Mouse (Mus musculus): ENCODE results near the gene Dpm3.

- TF ChIP-seq POLR2AphosphoS2 (IDR thresholded peaks at IDR 0.05; ENCODE audit: insufficient read length, low read depth) (no peak), USF1 (IDR thresholded peaks at IDR 0.05; ENCODE audit: low read depth) (no peak)
Measured at GRCm38 (mm10) chr3:89314791-89315190, 55.6 kb downstream of the Dpm3 start.
